Mouse (Mus musculus) forebrain, embryonic 10.5 days (tissue): ENCODE results near the gene Aoah. TPM values are rescaled to one million over a fixed set of nuclear protein-coding genes. Genes with fewer than 3 reads are reported as not detected.

Source experiments
- DNase-seq: peaks from one replicate; pipeline ENCODE4 v3.0.0-alpha.2; 2017; ENCODE audit warnings: low spot score; ENCODE audit errors: extremely low spot score
- H3K27ac ChIP-seq: fragments of 300-500 bp; sonication (generic); 2 replicates; pipeline ENCODE4 v1.5.1; 2016; ENCODE audit warnings: mild to moderate bottlenecking
- H3K27me3 ChIP-seq: fragments of 300-500 bp; sonication (generic); 2 replicates; pipeline ENCODE4 v1.6.1; 2016; ENCODE audit warnings: mild to moderate bottlenecking; ENCODE audit not compliant: poor library complexity, severe bottlenecking
- H3K36me3 ChIP-seq: fragments of 300-500 bp; sonication (generic); replicated peaks from 2 replicates; pipeline ENCODE4 v1.6.1; 2016; ENCODE audit warnings: mild to moderate bottlenecking, moderate library complexity
- H3K4me1 ChIP-seq: fragments of 300-500 bp; sonication (generic); 2 replicates; pipeline ENCODE4 v1.6.1; 2016
- H3K4me3 ChIP-seq: fragments of 300-500 bp; sonication (generic); 2 replicates; pipeline ENCODE4 v1.5.1; 2016; ENCODE audit warnings: mild to moderate bottlenecking, moderate library complexity
- H3K9me3 ChIP-seq: fragments of 300-500 bp; sonication (generic); 2 replicates; pipeline ENCODE4 v1.6.1; 2016; ENCODE audit warnings: mild to moderate bottlenecking, moderate library complexity
- WGBS: fragments of 180-500 bp; shearing (Covaris S2); methylation state at CpG from one replicate; pipeline ENCODE4 v1.1.7; 2016; 5-methylcytosine and 5-hydroxymethylcytosine counted together
- polyA plus RNA-seq: library from polyadenylated mRNA; unstranded; fragments of >200 nt; fragmentation: Nextera tagmentation; extraction: Ambion mirVana; gene quantifications from 2 replicates; pipeline ENCODE4 v1.2.1, GENCODE M21; 2016

Aoah gene
- 0.20 and 0.40 TPM in 2 replicates for polyA plus RNA-seq

DNA sequence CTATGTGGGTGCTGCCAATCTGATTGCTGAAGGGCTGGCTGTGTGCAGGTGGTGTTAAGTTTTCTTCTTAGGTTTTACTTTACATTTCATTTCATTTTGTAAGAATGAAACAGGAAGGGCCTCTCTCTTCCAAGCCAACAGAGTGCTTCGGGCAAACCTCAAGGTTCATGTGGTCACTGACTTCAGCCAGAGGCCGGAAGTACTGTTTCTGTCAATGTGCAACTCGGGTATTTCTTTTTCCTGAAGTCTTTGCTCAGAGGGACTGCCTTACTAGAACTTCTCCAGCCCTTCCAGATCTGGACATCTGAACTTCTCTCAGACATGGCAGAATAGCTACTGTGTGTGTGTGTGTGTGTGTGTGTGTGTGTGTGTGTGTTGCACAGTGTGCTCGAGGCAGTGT is at the start of gene Aoah:
TSS of gene Aoah (plus strand) at position 213 of the 400 bp plus-strand sequence.
- no peaks in the 10 kb centered on the region for H3K27me3 ChIP-seq
- H3K27ac ChIP-seq: no peak within 1 kb of the TSS
- WGBS: 83% methylated on average over 4 of the region's 4 CpGs
- no peak for DNase-seq
- no peaks in the 10 kb centered on the region for H3K9me3 ChIP-seq
- no peaks in the 10 kb centered on the region for H3K36me3 ChIP-seq
- no peaks in the 10 kb centered on the region for H3K4me1 ChIP-seq
- H3K4me3 ChIP-seq: no peak within 1 kb of the TSS

DNA sequence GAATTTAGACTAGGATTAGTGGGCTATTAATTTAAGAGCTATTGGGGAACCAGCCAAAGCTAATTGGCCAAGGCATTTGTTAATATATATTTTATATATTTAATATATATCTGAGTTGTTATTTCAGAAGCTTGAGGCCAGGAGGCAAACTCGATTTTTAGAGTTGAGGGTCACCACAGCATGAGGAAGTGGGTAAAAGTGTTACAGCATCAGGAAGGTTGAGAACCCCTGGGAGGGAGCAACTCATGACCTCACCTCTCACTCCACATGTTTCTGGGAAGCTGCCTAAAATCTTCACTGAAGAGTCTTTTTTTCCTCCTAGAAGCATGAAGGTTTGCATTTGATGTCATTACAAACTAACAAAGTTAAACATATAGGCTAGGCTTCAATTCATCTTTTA is 39.1 kb upstream of the Aoah start:
- Histone ChIP-seq H3K27me3 (no peaks in the 10 kb centered on the region), H3K27ac (no peak overlapping the region), H3K4me1 (no peaks in the 10 kb centered on the region), H3K36me3 (no peaks in the 10 kb centered on the region), H3K9me3 (no peaks in the 10 kb centered on the region), H3K4me3 (no peak overlapping the region)
- DNase-seq: no peak
- 78% methylated on average over 1 of the region's 1 CpGs for WGBS

DNA sequence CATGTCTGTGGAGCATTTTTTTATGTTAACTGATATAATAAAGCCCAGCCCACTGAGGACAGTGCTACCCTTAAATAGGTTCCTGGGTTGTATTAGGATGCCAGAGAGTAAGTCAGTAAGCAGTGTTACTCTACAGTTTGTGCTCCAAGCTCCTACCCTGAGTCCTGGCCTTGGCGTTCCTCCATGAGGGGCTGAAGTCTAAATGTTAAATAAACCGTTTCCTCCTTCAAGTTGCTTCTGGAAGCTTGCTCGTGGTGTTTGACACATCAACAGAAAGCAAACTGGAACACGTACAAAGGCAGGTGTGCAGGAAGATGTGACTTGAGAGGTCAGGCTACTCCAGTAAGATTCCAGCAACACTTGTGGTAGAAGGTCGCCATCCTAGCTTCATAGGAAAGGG is 10.3 kb upstream of the Aoah start:
- H3K4me1 ChIP-seq: 0 out of 2 replicates have a peak, but pooled peaks cover 5% of the 10 kb centered on the region
- no peaks in the 10 kb centered on the region for H3K9me3 ChIP-seq
- 88% methylated on average over 5 of the region's 5 CpGs for WGBS
- no peak for DNase-seq
- no peak overlapping the region for H3K4me3 ChIP-seq
- no peaks in the 10 kb centered on the region for H3K36me3 ChIP-seq
- H3K27ac ChIP-seq: no peak overlapping the region
- H3K27me3 ChIP-seq: no peaks in the 10 kb centered on the region

DNA sequence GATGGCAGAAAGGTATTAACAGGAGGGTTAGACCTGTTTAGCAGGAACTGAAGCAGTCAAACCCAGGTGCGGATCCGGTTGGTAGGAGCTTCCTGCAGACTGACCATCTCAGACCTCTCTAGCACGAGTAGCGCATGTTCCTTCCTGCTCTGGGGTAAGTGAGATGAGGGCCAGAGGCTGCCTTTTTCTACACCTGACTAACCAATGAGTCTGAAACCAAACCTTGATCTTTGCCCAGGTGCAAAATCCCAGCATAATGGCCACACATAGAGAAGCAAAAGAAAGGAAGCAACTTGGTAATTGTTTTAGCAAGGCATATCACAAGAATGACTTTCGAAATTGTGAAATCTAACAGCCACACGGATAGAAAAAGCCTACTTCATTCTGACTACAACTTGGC is 9.9 kb upstream of the Aoah start:
- no peaks in the 10 kb centered on the region for H3K27me3 ChIP-seq
- DNase-seq: no peak
- no peak overlapping the region for H3K4me3 ChIP-seq
- H3K4me1 ChIP-seq: 0 out of 2 replicates have a peak, but pooled peaks cover 5% of the 10 kb centered on the region
- H3K27ac ChIP-seq: no peak overlapping the region
- no peaks in the 10 kb centered on the region for H3K9me3 ChIP-seq
- WGBS: 88% methylated on average over 6 of the region's 6 CpGs
- H3K36me3 ChIP-seq: no peaks in the 10 kb centered on the region

DNA sequence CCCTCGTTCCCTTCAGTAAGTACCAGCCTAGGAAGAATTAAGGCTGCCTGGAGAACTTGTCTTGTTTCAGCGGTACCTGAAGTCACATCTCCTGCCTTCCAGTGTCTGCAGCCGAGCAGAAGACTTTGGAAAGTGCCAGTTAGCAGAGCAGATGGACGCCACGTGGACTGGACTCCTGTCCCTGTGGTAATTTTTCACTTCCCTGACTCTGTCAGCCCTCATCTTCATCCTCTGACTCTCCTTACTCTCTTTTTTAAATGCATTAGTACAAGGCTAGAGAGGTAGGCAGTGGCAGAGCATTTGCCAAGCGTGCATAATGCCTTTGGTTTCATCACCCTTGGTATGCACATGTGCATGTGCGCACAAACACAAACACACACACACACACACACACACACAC is 8.0 kb upstream of the Aoah start:
- H3K4me1 ChIP-seq: 0 out of 2 replicates have a peak, but pooled peaks cover 5% of the 10 kb centered on the region
- no peaks in the 10 kb centered on the region for H3K36me3 ChIP-seq
- H3K4me3 ChIP-seq: no peak overlapping the region
- DNase-seq: no peak
- 84% methylated on average over 7 of the region's 7 CpGs for WGBS
- no peaks in the 10 kb centered on the region for H3K9me3 ChIP-seq
- H3K27ac ChIP-seq: no peak overlapping the region
- H3K27me3 ChIP-seq: no peaks in the 10 kb centered on the region

DNA sequence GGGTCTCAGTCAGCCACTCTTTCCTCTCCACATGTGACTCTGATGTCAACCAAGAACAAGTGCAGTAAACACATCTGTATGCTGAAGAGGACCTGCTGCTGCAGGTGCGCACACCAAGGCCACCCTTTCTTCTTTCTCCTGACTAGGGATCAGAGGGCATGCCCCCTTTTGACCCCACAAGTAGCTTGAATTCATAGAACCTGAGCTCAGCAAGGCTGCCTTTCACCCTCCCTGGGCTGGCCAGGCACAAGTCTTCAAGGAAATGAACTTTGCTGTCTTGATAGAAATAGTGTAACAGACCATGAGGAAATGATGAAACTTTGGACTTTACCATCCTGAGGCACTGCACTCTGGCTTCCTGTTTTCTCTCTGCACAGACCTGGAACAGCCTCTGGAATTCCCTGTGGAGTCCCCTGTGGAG is 7.1 kb upstream of the Aoah start:
- 74% methylated on average over 1 of the region's 1 CpGs for WGBS
- no peaks in the 10 kb centered on the region for H3K27me3 ChIP-seq
- 0 out of 2 replicates have a peak, but pooled peaks cover 5% of the 10 kb centered on the region for H3K4me1 ChIP-seq
- H3K9me3 ChIP-seq: no peaks in the 10 kb centered on the region
- no peaks in the 10 kb centered on the region for H3K36me3 ChIP-seq
- no peak overlapping the region for H3K27ac ChIP-seq
- H3K4me3 ChIP-seq: no peak overlapping the region
- no peak for DNase-seq

- no peak for DNase-seq
- no peaks in the 10 kb centered on the region for H3K27me3 ChIP-seq
- H3K4me3 ChIP-seq: no peak overlapping the region
- H3K9me3 ChIP-seq: no peaks in the 10 kb centered on the region
- 0 out of 2 replicates have a peak, but pooled peaks cover 5% of the 10 kb centered on the region for H3K4me1 ChIP-seq
- 86% methylated on average over 4 of the region's 4 CpGs for WGBS
- H3K36me3 ChIP-seq: no peaks in the 10 kb centered on the region
- no peak overlapping the region for H3K27ac ChIP-seq
Measured at GRCm38 (mm10) chr13:20787952-20788351, 6.0 kb upstream of the Aoah start.

- no peak for DNase-seq
- Histone ChIP-seq H3K9me3 (no peaks in the 10 kb centered on the region), H3K36me3 (no peaks in the 10 kb centered on the region), H3K4me3 (no peak overlapping the region), H3K27ac (no peak overlapping the region), H3K4me1 (peaks cover 5% of the 10 kb centered on the region; the same call in 1 of the 2 replicates), H3K27me3 (no peaks in the 10 kb centered on the region)
- 82% methylated on average over 3 of the region's 3 CpGs for WGBS
Measured at GRCm38 (mm10) chr13:20796651-20797050, 2.7 kb downstream of the Aoah start.

- Histone ChIP-seq H3K4me3 (no peak overlapping the region), H3K9me3 (no peaks in the 10 kb centered on the region), H3K27me3 (no peaks in the 10 kb centered on the region), H3K27ac (no peak overlapping the region), H3K36me3 (no peaks in the 10 kb centered on the region), H3K4me1 (peaks cover 5% of the 10 kb centered on the region; the same call in 1 of the 2 replicates)
- WGBS: 67% methylated on average over 2 of the region's 2 CpGs
- no peak for DNase-seq
Measured at GRCm38 (mm10) chr13:20798536-20798935, 4.6 kb downstream of the Aoah start.

DNA sequence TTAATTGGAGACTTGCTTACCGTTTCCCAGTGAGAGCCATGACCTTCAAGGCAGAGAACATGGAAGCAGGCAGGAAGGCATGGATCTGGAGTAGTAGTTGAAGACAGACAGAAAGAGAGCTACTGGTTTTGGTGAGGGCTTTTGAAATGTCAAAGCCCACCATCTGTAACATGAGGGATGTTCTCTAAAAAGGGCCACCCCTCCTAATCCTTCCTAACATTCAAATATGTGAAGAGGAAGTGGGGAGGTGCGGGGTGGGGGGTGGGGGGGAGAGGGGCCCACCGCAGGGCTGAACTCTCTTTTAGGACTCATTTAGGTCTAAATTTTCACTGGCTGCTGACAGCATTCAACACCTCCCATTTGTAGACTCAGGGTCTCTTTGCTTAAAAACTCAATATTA is 5.9 kb downstream of the Aoah start:
- Histone ChIP-seq H3K27ac (no peak overlapping the region), H3K4me3 (no peak overlapping the region), H3K36me3 (no peaks in the 10 kb centered on the region), H3K27me3 (no peaks in the 10 kb centered on the region), H3K9me3 (no peaks in the 10 kb centered on the region), H3K4me1 (peaks cover 5% of the 10 kb centered on the region; the same call in 1 of the 2 replicates)
- 83% methylated on average over 3 of the region's 3 CpGs for WGBS
- no peak for DNase-seq

DNA sequence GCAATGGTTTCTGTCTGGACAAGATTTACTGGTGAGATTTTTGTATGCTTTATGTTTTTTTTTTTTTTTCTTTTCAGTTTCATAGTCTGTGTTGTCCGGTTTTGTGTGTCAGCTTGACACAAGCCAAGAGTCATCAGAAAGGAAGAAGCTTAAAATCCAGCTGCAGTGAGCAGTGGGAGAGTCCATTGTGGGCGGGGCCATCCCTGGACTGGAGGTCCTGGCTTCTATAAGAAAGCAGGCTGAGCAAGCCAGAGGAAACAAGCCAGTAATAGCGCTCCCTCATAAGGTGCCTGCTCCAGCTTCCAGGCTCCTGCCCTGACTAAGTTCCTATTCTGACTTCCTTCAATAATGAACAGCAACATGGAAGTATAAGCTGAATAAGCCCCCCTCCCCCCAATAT is 6.7 kb downstream of the Aoah start:
- no peaks in the 10 kb centered on the region for H3K27me3 ChIP-seq
- no peak overlapping the region for H3K27ac ChIP-seq
- H3K4me1 ChIP-seq: peaks cover 5% of the 10 kb centered on the region; the same call in 1 of the 2 replicates
- no peaks in the 10 kb centered on the region for H3K9me3 ChIP-seq
- H3K36me3 ChIP-seq: no peaks in the 10 kb centered on the region
- 65% methylated on average over 3 of the region's 3 CpGs for WGBS
- DNase-seq: no peak
- no peak overlapping the region for H3K4me3 ChIP-seq

DNA sequence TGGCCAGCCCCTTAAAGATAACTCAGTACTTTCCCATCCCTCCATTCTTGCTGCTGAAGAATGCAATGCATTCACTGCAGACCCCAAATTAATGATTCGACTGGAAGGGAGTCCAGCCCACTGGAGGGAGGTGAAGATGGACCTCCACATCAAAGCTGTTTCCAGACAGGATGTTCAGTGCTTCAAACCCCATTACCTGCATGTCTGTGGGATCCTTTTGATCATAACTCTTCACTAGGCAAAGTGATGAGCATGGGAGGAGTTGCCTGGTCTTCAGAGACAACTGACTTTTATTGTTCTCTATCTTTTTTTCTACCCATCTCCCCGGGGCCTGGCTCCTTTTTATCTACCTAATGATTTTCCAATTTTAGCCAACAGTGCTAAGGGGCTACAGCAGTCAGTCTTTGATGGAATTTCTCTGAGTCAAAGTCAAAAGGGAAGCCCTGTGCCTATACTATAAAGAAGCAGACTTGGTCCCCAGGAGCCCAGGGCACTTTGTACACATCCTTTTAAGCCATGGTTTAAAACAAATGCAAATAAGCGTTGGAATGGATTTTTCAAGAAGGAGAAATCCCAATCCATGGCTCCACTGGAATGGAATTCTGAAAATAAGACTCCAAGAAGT is 18.0 kb downstream of the Aoah start:
- WGBS: 72% methylated on average over 3 of the region's 3 CpGs

GRCm38 (mm10) chr13:20816385-20816784 is 22.5 kb downstream of the Aoah start:
- H3K27me3 ChIP-seq: no peaks in the 10 kb centered on the region
- H3K4me3 ChIP-seq: no peak overlapping the region
- H3K27ac ChIP-seq: no peak overlapping the region
- WGBS: 64% methylated on average over 1 of the region's 1 CpGs
- no peaks in the 10 kb centered on the region for H3K9me3 ChIP-seq
- DNase-seq: no peak
- no peaks in the 10 kb centered on the region for H3K36me3 ChIP-seq
- H3K4me1 ChIP-seq: no peaks in the 10 kb centered on the region; the same call in 1 of the 2 replicates

More for the DNA sequence above, 18.0 kb downstream of the Aoah start:
- Histone ChIP-seq H3K4me3 (no peak overlapping the region), H3K27ac (no peak overlapping the region), H3K36me3 (no peaks in the 10 kb centered on the region), H3K4me1 (no peaks in the 10 kb centered on the region; the same call in 1 of the 2 replicates), H3K27me3 (no peaks in the 10 kb centered on the region), H3K9me3 (no peaks in the 10 kb centered on the region)
- DNase-seq: no peak
